ENCODE assay signal across 25 mouse cellular contexts in genomic region chr17:56544699-56545387, GRCm38 (mm10). TPM values are rescaled to one million over a fixed set of nuclear protein-coding genes. Genes with fewer than 3 reads are reported as not detected.
DNase-seq lines count a peak whose midpoint lies in the region; ATAC-seq and TF ChIP-seq lines count a peak whose summit lies in the region.
"Had no signal": no experiment of that assay in that cellular context is flagged by ENCODE, and none has a peak within 500 bp of the region (broad histone marks: within the 10 kb centered on the region; RNA-seq: fewer than 3 reads in every experiment).

No protein-coding gene starts in this region.

- no peaks in the 10 kb centered on the region for H3K4me1 ChIP-seq in liver, postnatal 0 days (ENCODE audit: insufficient read depth)
- H3K4me1 ChIP-seq in liver, embryonic 12.5 days: peaks cover 6% of the 10 kb centered on the region; the same call in 1 of the 2 replicates
- H3K4me1 ChIP-seq in limb, embryonic 10.5 days: 0 out of 2 replicates have a peak, but pooled peaks cover 8% of the 10 kb centered on the region

- no peak for TF ChIP-seq CTCF in liver, postnatal 0 days (IDR thresholded peaks at IDR 0.05; ENCODE audit: low read depth)

- WGBS in liver, postnatal 0 days (ENCODE audit: insufficient replicate concordance): 74% methylated on average over 7 of the region's 7 CpGs
- 58% methylated on average over 7 of the region's 7 CpGs for WGBS in liver, embryonic 12.5 days (ENCODE audit: insufficient replicate concordance)
- WGBS in limb, embryonic 10.5 days: 81% methylated on average over 7 of the region's 7 CpGs

- no peaks in the 10 kb centered on the region for H3K9me3 ChIP-seq in liver, postnatal 0 days (ENCODE audit: low read length)
- H3K9me3 ChIP-seq in liver, embryonic 12.5 days (replicated peaks): no peaks in the 10 kb centered on the region
- H3K9me3 ChIP-seq in limb, embryonic 10.5 days (replicated peaks): no peaks in the 10 kb centered on the region
- H3K9me3 ChIP-seq: embryonic facial prominence, embryonic 13.5 days; G1E; heart, embryonic 10.5 days; hindbrain, embryonic 12.5 days had no signal

- no peak overlapping the region for H3K27ac ChIP-seq in liver, postnatal 0 days (ENCODE audit: low read depth)
- H3K27ac ChIP-seq in liver, embryonic 12.5 days: no peak overlapping the region
- no peak overlapping the region for H3K27ac ChIP-seq in limb, embryonic 10.5 days
- H3K27ac ChIP-seq: embryonic facial prominence, embryonic 13.5 days; heart, embryonic 10.5 days; hindbrain, embryonic 12.5 days had no signal

- no peak for ATAC-seq in liver, postnatal 0 days
- no peak for ATAC-seq in liver, embryonic 12.5 days
- ATAC-seq: CD4-positive, CD25-positive, alpha-beta regulatory T cell, adult 4 months; forebrain, embryonic 14.5 days; hindbrain, embryonic 16.5 days had no signal

- no peak for TF ChIP-seq EP300 in liver, postnatal 0 days (IDR thresholded peaks at IDR 0.05; ENCODE audit: low read depth)

- DNase-seq in cerebellum, adult 9-10 months: peak; percentile 14
- no peak for DNase-seq in cerebellum, postnatal 10 days
- DNase-seq in heart, adult 11 months: peak; percentile 74
- DNase-seq in heart, adult 9 months (ENCODE audit: low spot score in 2 of 2): no peak
- DNase-seq in liver, postnatal 0 days: peak; percentile 9
- DNase-seq in limb, embryonic 10.5 days (ENCODE audit: low spot score): peak; percentile 20
- DNase-seq: adrenal gland, postnatal 10 days; B cell, adult 2 months; cerebellum, adult 11 months; cerebellum, adult 8-10 months; cerebellum, postnatal 36 days; gastrocnemius, postnatal 25 days; heart, postnatal 10 days; heart, postnatal 4 days had no signal

- no peak overlapping the region for H3K4me3 ChIP-seq in liver, postnatal 0 days (ENCODE audit: low read depth, low read length)
- no peak overlapping the region for H3K4me3 ChIP-seq in liver, embryonic 12.5 days
- no peak overlapping the region for H3K4me3 ChIP-seq in limb, embryonic 10.5 days
- H3K4me3 ChIP-seq: embryonic facial prominence, embryonic 13.5 days; heart, embryonic 10.5 days; hindbrain, embryonic 12.5 days had no signal

- H3K27me3 ChIP-seq in liver, postnatal 0 days (ENCODE audit: insufficient read depth, low read length): no peaks in the 10 kb centered on the region
- H3K27me3 ChIP-seq in liver, embryonic 12.5 days (replicated peaks): peaks cover 11% of the 10 kb centered on the region; the same call in 1 of the 2 replicates
- no peaks in the 10 kb centered on the region for H3K27me3 ChIP-seq in limb, embryonic 10.5 days (ENCODE audit: low read depth, poor library complexity, severe bottlenecking)
- H3K27me3 ChIP-seq: embryonic facial prominence, embryonic 13.5 days; hindbrain, embryonic 12.5 days had no signal

- H3K4me2 ChIP-seq in liver, postnatal 0 days (ENCODE audit: low read depth, low read length): no peak overlapping the region
- no peak overlapping the region for H3K4me2 ChIP-seq in liver, embryonic 12.5 days
- H3K4me2 ChIP-seq: embryonic facial prominence, embryonic 13.5 days; hindbrain, embryonic 12.5 days had no signal

- no peaks in the 10 kb centered on the region for H3K36me3 ChIP-seq in liver, postnatal 0 days (replicated peaks; ENCODE audit: insufficient read depth, low read length)
- no peaks in the 10 kb centered on the region for H3K36me3 ChIP-seq in liver, embryonic 12.5 days
- no peaks in the 10 kb centered on the region for H3K36me3 ChIP-seq in limb, embryonic 10.5 days
- H3K36me3 ChIP-seq: embryonic facial prominence, embryonic 13.5 days; G1E; heart, embryonic 10.5 days; hindbrain, embryonic 12.5 days had no signal

- no peak overlapping the region for H3K9ac ChIP-seq in liver, postnatal 0 days (replicated peaks)
- no peak overlapping the region for H3K9ac ChIP-seq in liver, embryonic 12.5 days
- H3K9ac ChIP-seq: embryonic facial prominence, embryonic 13.5 days; hindbrain, embryonic 12.5 days had no signal

RNA-seq across cellular contexts. Expression of gene Gm20219, which starts 9.3 kb away (rescaled TPM):
- 0.08 TPM in 2 replicates for polyA plus RNA-seq in liver, postnatal 0 days (2015; fragmentation: Nextera tagmentation; extraction: Ambion mirVana)
- 0.20 and 0.25 TPM in 2 replicates for polyA plus RNA-seq in liver, embryonic 12.5 days (2016; fragmentation: Nextera tagmentation; extraction: Ambion mirVana)
- polyA plus RNA-seq in limb, embryonic 10.5 days (2016; fragmentation: Nextera tagmentation; extraction: Ambion mirVana): 0.58 and 1.3 TPM in 2 replicates

RNA-seq across cellular contexts. Expression of gene Znrf4, which starts 32.6 kb away (rescaled TPM):
- polyA plus RNA-seq in liver, postnatal 0 days (2015; fragmentation: Nextera tagmentation; extraction: Ambion mirVana): not detected in 2 replicates
- not detected in 2 replicates for polyA plus RNA-seq in liver, embryonic 12.5 days (2016; fragmentation: Nextera tagmentation; extraction: Ambion mirVana)
- polyA plus RNA-seq in limb, embryonic 10.5 days (2016; fragmentation: Nextera tagmentation; extraction: Ambion mirVana): not detected in 2 replicates
- polyA plus RNA-seq: brain, embryonic 14.5 days; CD4-positive, CD25-positive, alpha-beta regulatory T cell, adult 4 months; embryonic facial prominence, embryonic 13.5 days; frontal cortex, adult 2 months; G1E; heart, embryonic 10.5 days; heart, embryonic 14.5 days; hindbrain, embryonic 12.5 days; hindbrain, embryonic 16.5 days had no signal

RNA-seq across cellular contexts. Expression of gene Safb2, which starts 39.5 kb away (rescaled TPM):
- polyA plus RNA-seq in liver, postnatal 0 days (2015; fragmentation: Nextera tagmentation; extraction: Ambion mirVana): 19.7 and 23.1 TPM in 2 replicates
- 58.9 and 63.6 TPM in 2 replicates for polyA plus RNA-seq in liver, embryonic 12.5 days (2016; fragmentation: Nextera tagmentation; extraction: Ambion mirVana)
- 91.7 and 110 TPM in 2 replicates for polyA plus RNA-seq in limb, embryonic 10.5 days (2016; fragmentation: Nextera tagmentation; extraction: Ambion mirVana)

RNA-seq across cellular contexts. Expression of gene Safb, which starts 39.8 kb away (rescaled TPM):
- polyA plus RNA-seq in liver, postnatal 0 days (2015; fragmentation: Nextera tagmentation; extraction: Ambion mirVana): 27.0 and 28.4 TPM in 2 replicates
- polyA plus RNA-seq in liver, embryonic 12.5 days (2016; fragmentation: Nextera tagmentation; extraction: Ambion mirVana): 73.6 and 79.1 TPM in 2 replicates
- 161 and 183 TPM in 2 replicates for polyA plus RNA-seq in limb, embryonic 10.5 days (2016; fragmentation: Nextera tagmentation; extraction: Ambion mirVana)

Comparison
In these comparisons a context has a peak if more than half of its experiments do, and no peak if none do; other contexts are left out.
1. DNase-seq: peak in cerebellum, adult 9-10 months (single experiment), heart, adult 11 months (single experiment), liver, postnatal 0 days (single experiment) and limb, embryonic 10.5 days (single experiment); none in cerebellum, postnatal 10 days (0 of 2) and heart, adult 9 months (0 of 2).